Mouse (Mus musculus): ENCODE measurements around the gene Smndc1.

The Smndc1 gene

GRCm38 (mm10) chr19:53390495-53391007 lies at the start of gene Smndc1:
Smndc1 (minus strand) TSS chr19:53390578.
- peak; percentile 100 for DNase-seq

DNA sequence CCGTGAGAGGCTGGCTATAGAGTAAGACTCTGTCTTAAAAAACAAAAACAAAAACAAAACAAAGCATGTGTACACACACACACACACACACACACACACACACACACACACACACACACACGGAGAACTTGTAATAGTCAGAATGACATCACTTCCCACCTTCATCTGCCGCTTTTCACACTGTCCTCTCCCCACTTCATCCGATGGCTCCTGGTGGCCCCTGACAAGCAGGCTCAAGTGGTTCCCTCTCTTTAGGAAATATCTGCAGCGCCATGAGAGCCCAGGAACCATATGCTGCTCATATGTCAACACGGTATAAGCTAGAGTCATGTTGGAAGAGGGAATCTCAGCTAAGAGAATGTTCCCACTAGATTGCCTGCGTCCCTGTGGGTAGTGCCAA lies 49.0 kb upstream of the Smndc1 start:
- no peak for DNase-seq

DNA sequence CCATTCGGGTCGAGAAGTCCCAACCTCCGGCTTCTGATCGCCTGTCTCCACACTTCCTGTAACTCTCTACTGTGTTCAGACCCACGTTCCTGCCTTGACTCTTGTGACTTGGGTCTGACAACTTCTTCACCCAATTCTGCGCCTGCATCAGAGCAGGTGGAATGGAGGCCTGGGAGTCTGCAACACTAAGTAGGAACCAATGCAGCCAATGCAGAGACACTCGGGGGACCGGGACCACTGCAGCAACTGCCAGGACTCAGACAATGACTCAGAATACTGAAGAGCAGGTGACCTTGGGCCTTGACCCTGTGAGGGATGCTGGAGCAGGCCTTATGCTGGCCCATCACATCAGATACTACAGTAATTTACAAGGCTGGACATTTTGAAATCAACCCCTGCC lies 47.6 kb upstream of the Smndc1 start:
- DNase-seq = no peak

GRCm38 (mm10) chr19:53437311-53437958 lies 47.1 kb upstream of the Smndc1 start:
- peak; percentile 84 for DNase-seq

GRCm38 (mm10) chr19:53433949-53434689 lies 43.7 kb upstream of the Smndc1 start:
- no peak for DNase-seq

DNA sequence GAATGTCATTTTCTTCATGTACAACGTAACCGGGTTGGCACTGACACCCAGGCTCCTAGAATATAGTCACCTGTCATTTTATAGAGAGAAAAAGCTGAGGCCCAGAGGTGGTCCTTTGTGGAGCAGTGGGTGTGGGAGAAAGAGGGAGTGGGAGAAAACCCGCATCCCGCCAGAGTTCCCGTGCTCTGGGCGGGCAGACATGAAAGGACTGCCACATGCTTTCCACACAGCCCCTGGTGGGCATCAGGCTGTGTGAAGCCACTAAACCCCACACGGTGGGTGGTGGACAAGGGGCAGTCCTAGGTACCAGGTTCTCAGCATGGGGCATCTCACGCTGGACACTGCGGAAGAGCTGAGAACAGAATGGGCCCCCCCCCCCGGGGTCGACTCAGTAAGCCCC lies 40.6 kb upstream of the Smndc1 start:
- no peak for DNase-seq

GRCm38 (mm10) chr19:53430356-53430755 lies 40.0 kb upstream of the Smndc1 start:
- no peak for DNase-seq

- DNase-seq = no peak
Measured at GRCm38 (mm10) chr19:53427817-53428216, 37.4 kb upstream of the Smndc1 start.

GRCm38 (mm10) chr19:53427346-53427745 lies 37.0 kb upstream of the Smndc1 start:
- DNase-seq = peak; percentile 46

GRCm38 (mm10) chr19:53425824-53426223 lies 35.4 kb upstream of the Smndc1 start:
- DNase-seq = no peak

DNA sequence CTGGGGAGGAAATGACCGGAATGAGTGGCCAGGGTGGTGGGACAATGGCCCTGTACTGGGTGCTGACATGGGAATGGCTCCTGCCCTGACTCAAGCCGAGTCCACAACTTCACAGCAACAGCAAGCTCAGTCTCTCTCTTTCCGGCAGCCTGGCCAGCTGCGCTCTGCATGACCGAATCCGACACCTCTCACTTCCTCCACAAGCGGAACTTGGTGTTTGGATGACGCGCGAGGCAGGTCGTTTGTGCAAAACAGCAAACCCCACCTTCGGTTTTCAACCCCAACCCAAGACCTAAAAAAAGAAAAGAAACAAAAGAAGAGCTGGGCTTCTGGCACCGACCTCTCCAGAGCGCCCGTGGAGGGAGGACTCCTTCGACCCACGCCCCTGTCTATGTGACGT lies 34.3 kb upstream of the Smndc1 start:
- peak; percentile 66 for DNase-seq

- no peak for DNase-seq
Measured at GRCm38 (mm10) chr19:53423816-53424465, 33.6 kb upstream of the Smndc1 start.

DNA sequence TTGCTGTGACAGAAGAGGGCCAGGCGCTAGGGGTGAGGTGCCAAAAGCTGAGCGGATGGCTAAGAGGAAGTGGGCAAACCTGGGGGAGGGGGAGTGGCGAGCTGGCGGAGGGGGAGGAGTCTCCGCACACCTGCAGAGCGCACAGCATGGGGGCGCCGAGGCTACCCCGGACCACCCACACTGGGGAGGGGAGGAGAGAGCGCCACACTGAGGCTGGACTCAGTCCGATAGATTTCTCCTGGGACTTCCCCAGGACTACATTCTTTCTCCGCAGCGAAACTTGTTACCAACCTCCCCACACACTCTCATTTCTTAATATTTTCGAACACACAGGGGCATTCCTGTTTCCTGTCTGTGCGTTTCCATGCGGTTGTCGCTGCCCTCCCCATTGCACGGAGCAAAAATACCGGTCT lies 33.0 kb upstream of the Smndc1 start:
- DNase-seq = no peak

- DNase-seq = no peak
Measured at GRCm38 (mm10) chr19:53422358-53423308, 32.3 kb upstream of the Smndc1 start.

DNA sequence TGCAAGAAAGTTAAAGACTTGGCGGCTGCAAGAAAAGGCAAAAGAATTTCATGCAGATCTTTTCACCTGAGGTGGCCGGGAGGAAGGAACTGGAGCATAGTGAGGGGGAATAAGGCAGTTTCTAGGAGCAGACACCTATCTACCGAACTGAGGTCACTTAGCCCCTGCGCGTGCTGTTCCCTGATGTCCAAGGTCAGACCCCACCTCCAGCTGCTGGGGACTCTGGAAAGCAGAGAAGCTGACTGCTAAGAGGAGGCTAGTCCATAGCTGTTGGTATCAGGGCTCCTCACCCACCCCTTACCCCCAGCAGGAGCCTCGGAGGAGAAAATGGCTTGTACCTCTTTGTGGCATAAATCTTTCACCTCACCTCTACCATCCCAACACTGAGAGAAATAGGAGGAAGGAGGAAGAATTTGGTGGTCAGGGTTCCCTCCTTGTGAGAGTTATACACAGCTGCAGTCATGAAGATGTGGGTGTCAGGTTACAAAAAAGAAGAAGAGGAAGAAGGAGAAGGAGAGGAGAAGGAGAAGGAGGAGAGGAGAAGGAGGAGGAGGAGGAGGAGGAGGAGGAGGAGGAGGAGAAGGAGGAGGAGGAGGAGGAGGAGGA lies 31.3 kb upstream of the Smndc1 start:
- no peak for DNase-seq

- peak; percentile 89 for DNase-seq
Measured at GRCm38 (mm10) chr19:53420924-53421582, 30.7 kb upstream of the Smndc1 start.

DNA sequence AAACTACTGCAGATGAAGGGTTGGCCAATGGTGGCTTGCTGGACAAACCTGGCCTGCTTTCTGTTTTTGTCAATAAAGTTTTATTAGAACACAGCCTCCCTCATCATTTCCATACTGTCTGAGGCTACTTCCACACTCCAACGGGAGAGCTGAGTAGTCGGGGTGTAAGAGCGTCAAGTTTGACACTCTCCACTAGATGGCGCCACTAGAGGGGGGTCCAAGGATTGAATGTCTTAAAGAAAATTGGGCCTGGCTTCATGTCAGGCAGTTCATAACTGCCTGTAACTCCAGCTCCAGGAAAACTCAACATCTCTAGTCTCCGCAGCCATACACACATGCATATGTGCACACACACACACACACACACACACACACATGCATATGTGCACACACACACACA lies 29.5 kb upstream of the Smndc1 start:
- DNase-seq = peak; percentile 59

DNA sequence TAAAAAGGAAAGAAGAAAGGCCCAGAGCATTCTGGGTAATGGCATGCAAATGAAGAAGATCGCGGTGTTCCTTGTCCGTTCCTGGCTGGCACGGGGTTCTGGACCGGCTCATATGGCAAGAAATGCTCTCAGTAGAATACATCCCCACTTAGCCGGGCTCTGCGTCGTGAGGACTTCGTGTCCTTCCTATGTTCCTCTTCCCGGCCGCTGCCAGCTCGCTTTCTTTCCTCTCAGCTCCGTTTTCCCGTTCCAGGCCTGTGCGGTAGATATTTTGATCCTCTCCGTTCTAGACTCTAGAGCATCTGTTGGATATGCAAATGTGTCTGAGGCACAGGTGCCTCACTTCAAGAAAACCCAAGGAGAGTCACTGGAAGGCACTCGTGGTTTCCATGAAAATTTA lies 24.8 kb upstream of the Smndc1 start:
- no peak for DNase-seq

DNA sequence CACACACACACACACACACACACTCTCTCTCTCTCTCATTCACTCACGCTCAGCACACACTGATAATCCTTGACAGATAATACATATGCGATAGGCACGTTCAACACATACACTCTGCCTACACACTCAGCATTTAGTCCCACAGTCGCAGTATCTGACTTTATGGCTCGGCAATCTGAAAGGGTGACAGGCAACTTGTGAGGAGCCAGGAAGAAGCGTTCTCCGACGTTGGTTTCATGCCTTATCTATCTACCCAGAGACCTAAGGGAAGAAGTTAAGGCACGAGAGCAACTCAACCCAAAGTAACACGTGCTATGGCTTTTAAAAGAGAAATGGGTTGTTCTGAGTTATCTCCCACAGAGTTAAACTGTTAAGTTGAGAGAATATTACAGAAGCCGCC lies 24.3 kb upstream of the Smndc1 start:
- DNase-seq = no peak

GRCm38 (mm10) chr19:53413617-53414380 lies 23.4 kb upstream of the Smndc1 start:
- DNase-seq = peak; percentile 46
